Mouse (Mus musculus) stomach, postnatal 0 days (tissue): ENCODE measurements at regions not wholly inside any gene's neighbourhood (a gene's known extent, or its start where the extent isn't known, plus 50 kb on each side); places are given as distances from the start of the nearest gene placed in this dataset.

ENCODE experiments used
- ATAC-seq: fragments of 200-750 bp; cut with Nextera tagmentation; 2 replicates; pipeline ENCODE4 v1.8.0; 2017; ENCODE audit not compliant: low FRiP score, low TSS enrichment
- DNase-seq: peaks from one replicate; pipeline ENCODE4 v3.0.0-alpha.2; 2016; ENCODE audit warnings: low spot score
- H3K27ac ChIP-seq: fragments of 300-500 bp; sonication (generic); replicated peaks from 2 replicates; pipeline ENCODE4 v1.5.1; 2014; ENCODE audit warnings: mild to moderate bottlenecking, control low read depth
- H3K27me3 ChIP-seq: fragments of 300-500 bp; sonication (generic); 2 replicates; pipeline ENCODE4 v1.6.1; 2014; ENCODE audit warnings: low read length; ENCODE audit not compliant: control insufficient read depth, insufficient read depth
- H3K36me3 ChIP-seq: fragments of 300-500 bp; sonication (generic); 2 replicates; pipeline ENCODE4 v1.6.1; 2014; ENCODE audit warnings: low read length, mixed read lengths; ENCODE audit not compliant: control insufficient read depth, insufficient read depth
- H3K4me1 ChIP-seq: fragments of 300-500 bp; sonication (generic); replicated peaks from 2 replicates; pipeline ENCODE4 v1.6.1; 2014; ENCODE audit warnings: antibody characterized with exemption; ENCODE audit not compliant: control insufficient read depth, insufficient read depth
- H3K4me2 ChIP-seq: fragments of 300-500 bp; sonication (generic); replicated peaks from 2 replicates; pipeline ENCODE4 v1.6.1; 2014; ENCODE audit warnings: low read depth, mild to moderate bottlenecking, control low read depth, moderate library complexity
- H3K4me3 ChIP-seq: fragments of 300-500 bp; sonication (generic); 2 replicates; pipeline ENCODE4 v1.5.1; 2014; ENCODE audit warnings: low read depth, low read length, control low read depth
- H3K9ac ChIP-seq: fragments of 300-500 bp; sonication (generic); 2 replicates; pipeline ENCODE4 v1.6.1; 2014; ENCODE audit warnings: mild to moderate bottlenecking, low read length, control low read depth, mixed read lengths
- H3K9me3 ChIP-seq: fragments of 300-500 bp; sonication (generic); 2 replicates; pipeline ENCODE4 v1.6.1; 2016; ENCODE audit warnings: low read length; ENCODE audit not compliant: control insufficient read depth
- CTCF ChIP-seq: IDR thresholded peaks from 2 replicates; pipeline ENCODE4 v1.5.1; 2016; ENCODE audit warnings: antibody characterized with exemption, low read depth, mild to moderate bottlenecking, moderate library complexity
- EP300 ChIP-seq: optimal IDR thresholded peaks from 2 replicates; pipeline ENCODE3; 2016; ENCODE audit warnings: antibody characterized with exemption
- WGBS: fragments of 180-500 bp; shearing (Covaris S2); extraction: QIAGEN DNeasy Blood & Tissue Kit; methylation state at CpG from one replicate; pipeline ENCODE4 v1.1.7; 2014; 5-methylcytosine and 5-hydroxymethylcytosine counted together

DNA sequence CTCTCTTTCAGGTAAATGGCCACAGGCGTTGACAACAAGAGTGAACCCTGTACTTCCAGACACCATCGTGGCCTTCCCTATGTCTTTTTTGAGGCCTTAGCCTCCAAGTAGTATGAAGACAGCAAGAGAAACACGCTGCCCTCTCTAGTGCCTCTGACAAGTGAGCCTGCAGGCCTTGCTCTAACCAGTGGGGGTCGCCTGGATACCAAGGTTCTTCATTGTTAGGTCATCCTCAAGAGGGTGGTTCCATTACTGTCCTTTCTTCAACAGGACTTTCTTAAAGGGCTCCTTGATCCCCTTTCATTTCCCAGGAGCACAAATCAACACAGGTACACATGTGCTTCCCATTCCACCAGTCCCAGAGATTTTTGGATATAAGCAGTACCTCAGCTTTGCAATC is 688.9 kb downstream of the Basp1 start:
- no peak overlapping the region for H3K4me2 ChIP-seq
- H3K9ac ChIP-seq: no peak overlapping the region
- H3K27me3 ChIP-seq: no peaks in the 10 kb centered on the region
- H3K4me1 ChIP-seq: no peaks in the 10 kb centered on the region
- H3K9me3 ChIP-seq: no peaks in the 10 kb centered on the region
- no peak for TF ChIP-seq EP300
- TF ChIP-seq CTCF: peak; percentile 63
- ATAC-seq (no peak), DNase-seq (no peak)
- no peak overlapping the region for H3K27ac ChIP-seq
- H3K4me3 ChIP-seq: no peak overlapping the region
- WGBS: 41% methylated on average over 4 of the region's 4 CpGs
- H3K36me3 ChIP-seq: no peaks in the 10 kb centered on the region

GRCm38 (mm10) chr15:24720346-24720745 is 693.2 kb downstream of the Basp1 start:
- H3K36me3 ChIP-seq: no peaks in the 10 kb centered on the region
- ATAC-seq: no peak
- no peak overlapping the region for H3K4me2 ChIP-seq
- H3K27me3 ChIP-seq: no peaks in the 10 kb centered on the region
- no peak overlapping the region for H3K27ac ChIP-seq
- no peak overlapping the region for H3K4me3 ChIP-seq
- no peaks in the 10 kb centered on the region for H3K4me1 ChIP-seq
- no peak overlapping the region for H3K9ac ChIP-seq
- no peaks in the 10 kb centered on the region for H3K9me3 ChIP-seq
- 58% methylated on average over 2 of the region's 2 CpGs for WGBS
- no peak for DNase-seq
- TF ChIP-seq CTCF (no peak), EP300 (no peak)

DNA sequence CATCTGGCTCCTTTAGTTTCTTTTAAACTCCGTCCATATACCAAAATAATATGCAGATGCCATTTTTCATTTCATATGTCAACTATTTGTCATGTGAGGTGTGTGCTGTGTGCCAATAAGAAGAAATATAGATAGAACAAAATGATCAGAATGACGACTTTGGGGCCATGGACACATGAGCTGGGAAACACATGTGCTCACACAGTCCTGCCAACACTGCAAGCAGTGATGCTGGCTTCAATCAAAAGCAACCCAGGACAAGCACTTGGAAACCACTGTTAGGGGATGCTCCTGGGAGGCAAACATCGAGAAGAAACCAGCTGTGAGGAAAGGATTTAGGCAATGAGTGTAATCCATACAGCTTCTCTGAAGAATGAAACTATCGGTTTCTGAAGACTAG is 731.4 kb downstream of the Basp1 start:
- Histone ChIP-seq H3K27ac (no peak overlapping the region), H3K9ac (no peak overlapping the region), H3K4me2 (no peak overlapping the region), H3K4me3 (no peak overlapping the region), H3K36me3 (no peaks in the 10 kb centered on the region), H3K9me3 (no peaks in the 10 kb centered on the region), H3K27me3 (no peaks in the 10 kb centered on the region), H3K4me1 (no peaks in the 10 kb centered on the region)
- DNase-seq: no peak
- no peak for ATAC-seq
- TF ChIP-seq CTCF (no peak), EP300 (no peak)
- 59% methylated on average over 4 of the region's 4 CpGs for WGBS

GRCm38 (mm10) chr15:24648938-24649337 is 764.6 kb downstream of the Basp1 start:
- no peak overlapping the region for H3K4me3 ChIP-seq
- ATAC-seq (no peak), DNase-seq (no peak)
- H3K9ac ChIP-seq: no peak overlapping the region
- H3K4me2 ChIP-seq: no peak overlapping the region
- no peaks in the 10 kb centered on the region for H3K9me3 ChIP-seq
- no peaks in the 10 kb centered on the region for H3K4me1 ChIP-seq
- TF ChIP-seq EP300 (no peak), CTCF (peak; percentile 45)
- H3K27ac ChIP-seq: no peak overlapping the region
- WGBS: 64% methylated on average over 1 of the region's 1 CpGs
- H3K36me3 ChIP-seq: no peaks in the 10 kb centered on the region
- H3K27me3 ChIP-seq: no peaks in the 10 kb centered on the region

DNA sequence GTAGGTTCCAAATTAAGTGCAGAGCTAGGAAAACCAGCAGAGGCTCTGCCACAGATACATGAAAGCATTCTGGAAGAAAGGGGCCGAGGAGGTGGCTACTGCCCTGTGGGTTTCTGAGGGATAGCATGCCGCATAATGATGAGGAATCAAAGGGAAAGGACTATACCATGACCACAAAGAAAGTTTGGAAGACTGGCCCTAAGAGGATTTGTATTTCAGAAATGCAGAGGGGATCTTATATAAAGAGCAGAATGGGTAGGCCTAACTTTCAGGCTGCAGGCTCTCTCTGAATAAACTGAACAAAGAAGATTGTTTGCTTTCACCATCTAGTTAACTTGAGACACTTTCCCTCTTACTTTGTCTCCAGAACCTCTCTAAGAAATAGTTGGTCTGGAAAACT is 777.9 kb downstream of the Basp1 start:
- TF ChIP-seq EP300 (no peak), CTCF (no peak)
- Histone ChIP-seq H3K4me2 (no peak overlapping the region), H3K27ac (no peak overlapping the region), H3K4me1 (no peaks in the 10 kb centered on the region), H3K36me3 (no peaks in the 10 kb centered on the region), H3K9me3 (no peaks in the 10 kb centered on the region), H3K9ac (no peak overlapping the region), H3K4me3 (no peak overlapping the region), H3K27me3 (no peaks in the 10 kb centered on the region)
- WGBS: 81% methylated on average over 2 of the region's 2 CpGs
- no peak for ATAC-seq
- no peak for DNase-seq

DNA sequence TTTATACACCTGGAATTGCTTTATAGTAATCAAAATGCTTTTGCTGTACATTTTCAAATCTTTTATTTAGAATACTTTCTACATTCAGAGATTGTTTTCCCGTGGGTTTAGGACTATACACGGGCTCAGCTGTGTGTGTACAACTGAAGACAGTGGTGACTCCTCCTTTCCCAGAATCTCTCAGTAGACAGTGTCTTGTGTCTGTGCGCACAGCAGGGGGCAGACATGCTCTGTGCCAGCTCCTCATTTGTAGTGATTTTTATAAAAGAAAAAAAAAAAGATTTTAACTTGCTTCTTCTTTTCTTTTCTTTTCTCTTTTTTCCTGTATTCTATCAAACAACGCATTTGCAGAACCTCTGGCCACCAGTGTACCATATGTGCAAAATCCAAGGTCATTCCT is 817.3 kb downstream of the Basp1 start:
- WGBS: 26% methylated on average over 4 of the region's 4 CpGs
- Histone ChIP-seq H3K9me3 (no peaks in the 10 kb centered on the region), H3K4me3 (no peak overlapping the region), H3K27me3 (no peaks in the 10 kb centered on the region), H3K4me2 (no peak overlapping the region), H3K36me3 (no peaks in the 10 kb centered on the region), H3K9ac (no peak overlapping the region), H3K27ac (no peak overlapping the region), H3K4me1 (no peaks in the 10 kb centered on the region)
- ATAC-seq: no peak
- no peak for TF ChIP-seq EP300
- peak; percentile 81 for TF ChIP-seq CTCF
- DNase-seq: peak; percentile 26
